Mouse (Mus musculus) right cerebral cortex, postnatal 25 days (tissue): ENCODE data around the gene Olfr1126.
"Not testable (repeated sequence)": the region's sequence is repeated elsewhere in the genome, so short reads cannot be mapped to it uniquely, and the experiment has no call there.

Experiments used
- DNase-seq: peaks from one replicate; pipeline ENCODE4 v3.0.0; 2022

The Olfr1126 gene

DNA sequence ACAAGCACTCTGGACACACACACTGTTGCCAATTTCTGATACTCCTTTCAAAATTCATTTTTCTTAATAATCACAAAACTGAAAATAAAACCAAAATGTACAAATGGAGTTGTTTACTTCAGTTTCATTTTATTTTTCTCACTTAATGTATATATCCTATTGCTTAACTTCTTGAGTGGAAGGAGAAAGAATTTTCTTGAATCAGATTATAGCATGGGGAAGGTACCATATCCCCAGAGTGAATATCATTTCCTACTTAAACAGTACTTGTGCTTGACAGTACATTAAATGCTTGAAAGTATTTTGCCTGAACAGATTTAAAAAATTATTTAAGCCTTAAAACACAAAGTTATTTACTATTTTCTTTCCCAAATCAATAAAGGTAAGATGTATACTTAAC, at the start of gene Olfr1126:
Gene Olfr1126, plus strand, starts transcription at position 301 of the 400 bp plus-strand sequence.
- DNase-seq, result no peak

DNA sequence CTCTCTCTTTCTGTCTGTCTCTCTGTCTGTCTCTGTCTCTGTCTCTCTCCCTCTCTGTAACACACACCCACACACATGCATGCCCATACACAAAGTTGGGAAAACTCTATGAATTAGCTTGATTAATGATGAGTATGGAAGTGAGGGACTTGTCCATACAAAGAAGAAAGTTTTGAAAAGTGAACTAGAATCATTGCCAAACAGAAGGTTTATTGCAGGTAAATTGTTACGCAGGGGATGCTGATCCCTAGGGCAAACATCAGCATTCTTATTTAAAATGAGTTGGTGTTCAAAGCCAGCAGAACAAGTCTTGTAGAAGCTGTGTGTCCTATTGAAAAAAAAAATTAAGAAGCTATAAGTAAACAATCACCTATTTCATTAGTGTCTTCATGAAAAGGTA, 37.4 kb upstream of the Olfr1126 start, which contains the start of gene Olfr1123:
Gene Olfr1123, plus strand, starts transcription at position 301 of the 400 bp plus-strand sequence.
- no peak for DNase-seq

DNA sequence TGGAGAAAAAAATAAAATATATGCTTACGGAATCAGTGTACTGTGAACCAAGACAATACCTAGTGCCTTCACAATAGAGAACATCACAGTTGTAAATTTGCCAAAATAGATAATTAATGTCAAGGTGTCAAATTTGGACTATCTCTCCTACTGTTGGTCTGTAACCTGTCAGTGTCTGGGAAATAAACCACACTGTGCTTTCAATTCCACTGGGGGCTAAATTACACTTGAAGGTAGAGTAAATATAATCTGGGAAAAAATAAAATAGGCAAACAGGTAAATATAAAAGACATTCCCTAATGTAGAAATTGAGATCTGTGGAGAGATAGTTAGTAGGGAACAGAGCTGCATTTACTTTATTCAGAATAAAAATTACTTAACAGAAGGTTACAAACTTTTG, 23.8 kb upstream of the Olfr1126 start, which contains the start of gene Olfr1124:
Gene Olfr1124, plus strand, starts transcription at position 301 of the 400 bp plus-strand sequence.
- DNase-seq, result no peak

DNA sequence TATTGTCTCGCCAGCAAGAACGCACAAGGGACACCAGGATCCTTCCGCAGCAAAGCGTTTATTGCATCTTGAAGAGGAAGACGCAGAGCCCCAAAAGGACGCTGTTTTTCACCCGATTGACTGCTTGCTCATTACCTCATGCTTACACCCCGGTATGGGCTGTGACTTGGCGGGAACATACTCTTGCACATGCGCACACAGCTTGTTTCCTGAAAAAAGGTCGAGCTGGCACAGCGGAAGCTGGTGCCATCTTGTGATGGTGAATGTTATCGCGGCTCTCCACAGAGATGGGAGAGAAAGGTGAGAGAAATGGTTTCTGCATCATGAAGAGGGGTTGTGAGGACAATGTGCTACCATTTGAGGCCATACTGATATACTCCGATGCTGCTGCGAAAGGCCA, 16.0 kb upstream of the Olfr1126 start:
- DNase-seq, result no peak

DNA sequence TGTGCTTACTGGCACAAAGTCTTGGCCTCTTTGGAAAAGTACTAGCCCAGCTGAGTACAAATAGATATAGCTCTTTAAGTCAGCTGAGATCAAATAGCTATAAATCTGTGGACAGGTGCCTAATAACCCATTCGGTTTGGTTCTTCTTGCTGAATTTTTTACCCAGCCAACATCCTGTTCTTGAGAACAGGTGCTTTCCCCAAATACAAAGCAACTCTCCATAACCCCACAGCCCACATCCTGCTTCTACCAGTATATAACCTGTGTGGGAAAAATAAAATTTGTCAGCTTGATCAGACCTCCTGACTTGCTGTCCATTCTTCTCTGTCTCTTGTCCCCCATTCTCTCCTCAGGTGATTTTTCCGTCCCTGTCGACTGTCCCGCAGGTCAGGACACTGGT, 8.0 kb downstream of the Olfr1126 start:
- DNase-seq, result no peak

DNA sequence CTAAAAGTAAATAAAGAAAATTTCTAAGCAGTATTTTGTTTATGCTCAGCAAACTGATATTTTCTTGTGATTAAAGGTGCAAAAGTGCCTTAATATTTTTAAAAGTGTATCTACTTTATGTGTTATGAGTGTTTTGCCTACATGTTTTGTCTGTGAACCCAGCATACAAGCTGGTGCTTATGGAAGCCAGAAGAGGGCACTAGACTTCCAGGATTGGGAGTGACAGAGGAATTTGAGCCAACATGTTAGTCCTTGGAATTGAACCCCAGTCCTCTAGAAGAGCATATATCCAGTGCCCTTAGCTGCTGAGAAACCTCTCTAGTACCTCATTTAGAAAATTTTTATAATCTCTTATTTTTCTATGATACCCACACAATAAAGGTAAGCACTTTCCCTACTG, 26.4 kb downstream of the Olfr1126 start:
- no peak for DNase-seq

DNA sequence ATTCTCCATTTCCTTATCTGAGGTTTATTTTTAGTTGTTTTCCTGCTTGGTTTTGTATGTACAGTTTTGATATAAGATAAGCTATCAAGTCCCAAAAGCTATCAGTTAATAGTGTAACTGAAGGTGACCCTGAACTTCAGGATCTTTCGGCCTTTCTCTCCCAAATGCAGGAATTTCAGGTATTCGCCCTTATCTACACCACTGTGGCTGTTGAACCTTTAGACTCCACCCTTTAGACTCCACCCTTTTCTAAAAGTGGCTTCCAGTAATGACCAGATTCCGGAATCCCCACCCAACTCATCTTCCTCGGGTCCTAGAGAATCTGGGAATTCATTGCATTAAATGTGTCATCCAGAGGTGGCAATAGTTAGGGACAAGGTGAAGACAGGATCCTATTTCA, 27.4 kb downstream of the Olfr1126 start:
- no peak for DNase-seq

DNA sequence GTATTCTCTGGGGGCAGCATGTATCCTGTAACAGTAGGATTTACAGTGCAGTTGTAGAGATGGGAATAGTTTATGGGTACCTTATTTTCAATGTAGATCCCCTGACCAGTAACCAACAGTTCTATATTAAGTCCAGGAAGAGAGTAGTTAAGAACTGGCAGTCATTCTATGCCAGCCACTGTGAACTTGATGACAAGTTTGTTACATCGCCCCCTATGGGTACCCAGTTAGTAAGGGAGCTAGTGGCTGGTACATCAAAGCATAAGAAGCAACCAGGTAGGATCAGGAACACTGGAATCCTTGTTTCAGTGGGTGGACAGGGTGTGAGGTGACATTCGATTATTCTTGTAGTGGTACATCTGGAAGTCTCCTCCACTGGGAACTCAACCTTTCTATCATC, 28.5 kb downstream of the Olfr1126 start:
- DNase-seq, result no peak

DNA sequence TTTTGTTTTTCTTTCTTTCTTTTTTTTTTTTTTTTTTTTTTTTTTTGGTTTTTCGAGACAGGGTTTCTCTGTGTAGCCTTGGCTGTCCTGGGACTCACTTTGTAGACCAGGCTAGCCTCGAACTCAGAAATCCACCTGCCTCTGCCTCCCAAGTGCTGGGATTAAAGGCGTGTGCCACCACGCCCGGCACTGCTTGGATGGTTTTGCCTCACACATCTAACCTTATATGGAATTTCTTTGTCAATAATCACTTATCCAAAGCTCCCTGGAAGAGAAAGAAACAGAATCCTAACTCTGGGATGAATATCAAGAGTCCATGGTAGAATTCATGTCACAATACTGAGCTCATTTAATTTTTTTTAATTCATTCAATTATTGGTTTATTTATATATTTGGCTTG, 43.2 kb downstream of the Olfr1126 start, which contains the start of gene Pramel7:
Gene Pramel7, minus strand, starts transcription at position 101 of the 400 bp plus-strand sequence.
- not testable (repeated sequence) for DNase-seq

DNA sequence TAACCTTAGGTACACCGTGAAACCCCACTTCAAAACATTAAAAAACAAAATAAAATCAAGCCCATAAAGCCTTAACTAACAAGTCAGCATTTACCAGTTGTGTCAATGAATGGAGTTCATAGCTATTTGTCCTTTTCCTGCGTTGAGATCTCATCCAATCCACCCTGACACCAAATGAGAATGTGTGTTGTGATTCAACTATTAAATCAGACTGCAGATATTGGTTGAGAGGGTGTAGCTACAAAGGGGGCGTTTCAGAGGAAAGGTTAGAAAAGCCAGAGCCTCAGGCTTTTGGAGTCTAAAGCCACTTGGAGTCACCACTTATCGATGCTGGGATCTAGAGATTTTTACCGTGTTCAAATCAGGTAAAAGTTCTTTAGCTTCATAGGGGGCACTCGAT, 52.5 kb downstream of the Olfr1126 start, which contains the start of gene Pramel6:
Gene Pramel6, plus strand, starts transcription at position 301 of the 400 bp plus-strand sequence.
- no peak for DNase-seq
